Mouse (Mus musculus): Measurements from ENCODE around the gene Cfap77. TPM values are rescaled to one million over a fixed set of nuclear protein-coding genes. Genes with fewer than 3 reads are reported as not detected.

The Cfap77 gene
- polyA plus RNA-seq, 1 experiment from 2014 or later = 0.27 TPM

DNA sequence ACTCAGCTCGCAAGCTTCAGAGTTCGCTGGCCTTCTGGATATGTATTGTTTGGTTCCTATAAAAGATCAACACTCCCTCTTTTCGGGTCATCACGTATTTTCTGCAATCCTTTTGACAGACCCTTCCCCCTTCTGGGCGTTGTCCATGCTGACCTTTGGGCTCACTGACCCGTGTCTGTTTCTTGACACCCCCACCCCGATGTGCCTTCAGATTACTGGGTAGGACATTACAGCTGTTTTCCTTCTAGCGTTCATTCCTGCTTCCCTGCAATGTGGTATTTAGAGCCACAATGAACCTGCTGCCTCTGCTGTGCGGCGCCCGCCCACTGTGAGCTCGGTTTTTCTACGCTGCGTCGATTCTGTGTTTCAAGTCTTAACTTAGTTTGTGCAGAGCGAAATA lies 8.7 kb downstream of the Cfap77 start:
- Histone ChIP-seq H3K4me2 (no peak overlapping the region), H3K9ac (no peak overlapping the region), H3K4me1 (replicated peaks) (no peaks in the 10 kb centered on the region), H3K27me3 (replicated peaks) (peaks cover 38% of the 10 kb centered on the region), H3K36me3 (no peaks in the 10 kb centered on the region), H3K9me3 (replicated peaks) (no peaks in the 10 kb centered on the region), H3K27ac (ENCODE audit: poor library complexity, severe bottlenecking) (no peak overlapping the region), H3K4me3 (no peak overlapping the region)
- 60% methylated on average over 16 of the region's 16 CpGs for WGBS
- no peak for ATAC-seq (ENCODE audit: insufficient number of reproducible peaks, low FRiP score)

DNA sequence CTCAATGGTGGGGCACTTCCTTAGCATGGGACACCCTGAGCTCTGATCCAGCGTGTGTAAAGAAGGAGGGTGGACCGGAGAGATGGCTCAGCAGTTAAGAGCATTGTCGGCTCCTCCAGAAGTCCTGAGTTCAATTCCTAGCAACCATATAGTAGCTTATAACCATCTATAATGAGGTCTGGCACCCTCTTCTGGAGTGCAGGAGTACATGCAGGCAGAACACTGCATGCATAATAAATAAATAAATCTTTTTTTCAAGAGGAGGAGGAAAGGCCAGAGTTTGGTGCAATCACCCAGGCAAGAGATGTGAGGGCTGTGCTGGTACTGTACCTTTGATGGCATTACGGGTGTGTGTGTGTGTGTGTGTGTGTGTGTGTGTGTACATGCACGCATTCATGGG lies 12.7 kb downstream of the Cfap77 start:
- H3K9ac ChIP-seq = no peak overlapping the region
- peaks cover 75% of the 10 kb centered on the region for H3K27me3 ChIP-seq (replicated peaks)
- no peaks in the 10 kb centered on the region for H3K4me1 ChIP-seq (replicated peaks)
- 86% methylated on average over 5 of the region's 5 CpGs for WGBS
- no peak for ATAC-seq (ENCODE audit: insufficient number of reproducible peaks, low FRiP score)
- H3K36me3 ChIP-seq = no peaks in the 10 kb centered on the region
- no peaks in the 10 kb centered on the region for H3K9me3 ChIP-seq (replicated peaks)
- no peak overlapping the region for H3K4me3 ChIP-seq
- no peak overlapping the region for H3K4me2 ChIP-seq
- H3K27ac ChIP-seq (ENCODE audit: poor library complexity, severe bottlenecking) = no peak overlapping the region

DNA sequence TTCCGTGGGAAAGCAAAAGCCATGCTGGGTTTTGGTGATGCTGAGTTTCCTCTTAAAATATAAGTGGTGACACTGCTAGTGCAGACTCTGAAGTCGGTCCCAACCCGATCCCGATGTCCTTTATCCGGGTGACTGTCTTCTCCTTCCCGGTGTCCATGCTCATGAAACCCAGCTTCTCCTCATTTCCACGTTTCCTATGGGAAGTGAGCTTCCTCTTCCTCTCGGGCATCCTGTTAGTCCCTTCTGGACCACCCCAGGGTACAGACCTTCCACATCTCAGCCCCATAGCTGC lies 13.4 kb downstream of the Cfap77 start:
- Histone ChIP-seq H3K36me3 (no peaks in the 10 kb centered on the region), H3K27ac (ENCODE audit: poor library complexity, severe bottlenecking) (no peak overlapping the region), H3K4me1 (replicated peaks) (no peaks in the 10 kb centered on the region), H3K27me3 (replicated peaks) (peaks cover 75% of the 10 kb centered on the region), H3K9ac (no peak overlapping the region), H3K4me3 (no peak overlapping the region), H3K9me3 (replicated peaks) (no peaks in the 10 kb centered on the region), H3K4me2 (no peak overlapping the region)
- WGBS = 25% methylated on average over 8 of the region's 8 CpGs
- ATAC-seq (ENCODE audit: insufficient number of reproducible peaks, low FRiP score) = no peak

DNA sequence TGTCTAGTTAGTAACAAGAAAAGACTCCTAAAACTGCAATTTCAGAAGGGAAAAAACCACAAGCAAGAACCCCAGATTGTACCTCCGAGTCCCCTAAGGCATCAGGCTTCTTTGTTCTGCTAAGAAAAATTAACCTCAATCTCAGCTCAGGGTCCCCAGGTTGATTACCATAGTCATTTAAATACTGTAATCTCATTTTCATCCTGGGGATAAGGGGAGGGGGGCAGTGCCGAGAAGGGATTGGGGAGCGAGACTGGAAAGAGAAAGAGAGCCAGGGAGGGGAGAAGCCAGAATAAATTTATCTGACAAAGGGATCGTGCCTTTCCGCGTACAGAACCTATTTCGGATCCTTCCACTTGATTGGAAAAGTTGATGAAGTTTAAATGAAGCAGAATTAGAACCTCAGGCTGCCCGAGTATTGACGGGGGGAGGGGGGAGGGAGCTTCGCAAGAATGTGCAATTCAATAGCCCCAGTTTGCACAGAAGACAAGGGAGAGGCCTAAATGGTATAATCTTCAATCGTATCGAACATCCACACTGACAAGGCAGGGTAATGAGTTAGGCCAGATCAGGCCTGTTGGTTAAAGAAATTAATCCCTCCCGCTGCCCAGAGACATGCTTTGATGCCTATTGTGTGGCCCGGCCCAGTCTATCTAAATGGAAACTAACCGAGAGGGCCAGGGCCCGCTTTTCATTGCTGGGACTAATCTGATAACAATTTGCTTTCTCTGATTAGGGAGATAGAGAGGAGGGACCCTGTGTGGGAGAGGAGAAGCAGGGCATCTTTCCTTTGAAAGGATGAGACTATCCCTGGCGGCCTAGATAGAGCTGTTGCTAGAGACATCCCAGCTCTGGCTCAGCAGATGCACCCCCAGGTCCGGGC lies 14.0 kb downstream of the Cfap77 start:
- Histone ChIP-seq H3K4me3 (no peak overlapping the region), H3K36me3 (no peaks in the 10 kb centered on the region), H3K9ac (no peak overlapping the region), H3K9me3 (replicated peaks) (no peaks in the 10 kb centered on the region), H3K4me1 (replicated peaks) (no peaks in the 10 kb centered on the region), H3K27me3 (replicated peaks) (peaks cover 74% of the 10 kb centered on the region), H3K4me2 (no peak overlapping the region), H3K27ac (ENCODE audit: poor library complexity, severe bottlenecking) (no peak overlapping the region)
- ATAC-seq (ENCODE audit: insufficient number of reproducible peaks, low FRiP score) = no peak
- WGBS = 17% methylated on average over 18 of the region's 18 CpGs

DNA sequence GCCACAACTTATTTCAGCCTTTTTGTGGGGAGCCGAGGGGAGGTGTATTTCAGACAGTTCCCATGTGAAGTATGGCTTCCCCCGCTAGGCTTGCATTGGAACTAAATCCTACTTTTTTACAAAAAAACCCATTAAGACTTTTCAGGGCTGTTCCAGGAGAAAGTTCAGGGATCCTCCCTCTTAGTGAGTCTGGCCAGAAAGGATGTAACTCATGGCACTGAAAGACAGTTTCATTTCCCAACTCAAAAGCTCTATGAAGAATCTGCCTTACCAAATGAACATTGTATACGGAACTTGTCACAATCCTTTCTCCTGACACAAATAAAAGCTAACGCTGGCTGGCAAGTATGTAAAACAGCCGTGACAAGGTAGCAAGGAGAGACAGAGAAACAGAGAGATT lies 15.1 kb downstream of the Cfap77 start:
- Histone ChIP-seq H3K9me3 (replicated peaks) (no peaks in the 10 kb centered on the region), H3K36me3 (no peaks in the 10 kb centered on the region), H3K4me3 (no peak overlapping the region), H3K27me3 (replicated peaks) (peaks cover 70% of the 10 kb centered on the region), H3K27ac (ENCODE audit: poor library complexity, severe bottlenecking) (no peak overlapping the region), H3K4me2 (no peak overlapping the region), H3K4me1 (replicated peaks) (no peaks in the 10 kb centered on the region), H3K9ac (no peak overlapping the region)
- ATAC-seq (ENCODE audit: insufficient number of reproducible peaks, low FRiP score) = no peak
- 30% methylated on average over 5 of the region's 5 CpGs for WGBS

DNA sequence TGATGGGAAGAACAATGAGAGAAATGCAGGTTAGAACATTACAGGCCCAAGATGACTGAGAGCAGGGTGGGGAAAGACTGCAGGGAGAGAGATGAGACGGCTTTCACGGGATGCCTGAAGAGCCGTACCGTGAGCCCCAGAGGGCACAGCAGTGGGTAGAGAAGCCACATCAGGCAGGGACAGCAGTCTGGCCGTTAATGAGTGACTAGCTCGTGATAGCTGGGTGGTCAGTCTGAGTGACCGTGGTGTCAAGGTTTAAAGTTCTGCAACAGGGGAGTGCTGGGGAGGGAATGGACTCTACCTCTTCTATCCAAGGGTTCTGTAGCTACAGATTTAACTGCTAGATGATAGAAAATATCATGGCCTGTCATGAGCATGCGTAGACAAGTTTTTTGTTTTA lies 19.2 kb downstream of the Cfap77 start:
- no peak overlapping the region for H3K27ac ChIP-seq (ENCODE audit: poor library complexity, severe bottlenecking)
- H3K9ac ChIP-seq = no peak overlapping the region
- no peak for ATAC-seq (ENCODE audit: insufficient number of reproducible peaks, low FRiP score)
- H3K4me2 ChIP-seq = no peak overlapping the region
- H3K36me3 ChIP-seq = no peaks in the 10 kb centered on the region
- no peaks in the 10 kb centered on the region for H3K4me1 ChIP-seq (replicated peaks)
- WGBS = 62% methylated on average over 8 of the region's 8 CpGs
- H3K9me3 ChIP-seq (replicated peaks) = no peaks in the 10 kb centered on the region
- no peak overlapping the region for H3K4me3 ChIP-seq
- peaks cover 35% of the 10 kb centered on the region for H3K27me3 ChIP-seq (replicated peaks)

DNA sequence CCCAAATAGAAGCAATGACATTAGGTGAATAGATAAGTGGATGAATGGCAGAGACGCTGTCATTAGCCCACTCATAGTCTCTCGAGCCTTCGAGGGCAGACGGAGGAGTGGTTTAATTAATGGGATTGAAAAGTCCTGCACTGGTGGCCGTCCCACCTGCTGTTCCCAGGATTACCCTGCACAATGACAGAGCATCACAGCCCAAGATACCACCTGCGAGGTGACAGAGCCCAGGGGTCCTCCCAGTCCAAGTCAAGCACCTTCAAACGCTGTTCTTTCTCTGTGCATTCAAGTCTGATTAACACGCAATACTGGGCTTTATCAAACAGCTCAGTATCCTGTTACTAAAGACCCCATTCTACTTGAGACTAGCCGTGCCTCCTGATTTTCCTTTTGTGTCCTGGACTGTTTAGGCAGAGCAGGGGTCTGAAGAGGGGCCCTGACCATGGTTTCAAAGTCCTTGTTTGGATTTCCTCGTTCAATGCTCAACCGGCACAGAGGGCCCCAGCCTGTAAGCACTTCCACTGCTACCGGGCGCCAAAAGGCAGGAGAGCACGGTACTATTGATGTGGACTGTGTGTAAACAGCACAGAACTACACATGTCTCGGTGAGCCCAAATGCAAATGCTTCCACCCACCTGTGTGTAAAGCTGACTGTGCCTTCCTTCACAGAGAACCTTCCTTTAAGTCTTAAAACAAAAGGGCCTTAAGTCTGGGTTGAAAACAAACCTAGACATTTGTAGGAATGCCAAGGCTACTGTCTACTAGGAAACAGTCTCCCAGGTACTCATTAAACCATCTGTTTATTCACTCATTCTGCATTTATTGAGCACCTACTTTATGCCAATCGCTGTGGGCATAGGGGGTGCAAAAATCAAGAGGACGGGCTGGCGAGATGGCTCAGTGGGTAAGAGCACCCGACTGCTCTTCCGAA lies 20.1 kb downstream of the Cfap77 start:
- no peak overlapping the region for H3K27ac ChIP-seq (ENCODE audit: poor library complexity, severe bottlenecking)
- H3K9ac ChIP-seq = no peak overlapping the region
- peaks cover 6% of the 10 kb centered on the region; the same call in 1 of the 2 replicates for H3K4me1 ChIP-seq (replicated peaks)
- 44% methylated on average over 20 of the region's 20 CpGs for WGBS
- peaks cover 31% of the 10 kb centered on the region for H3K27me3 ChIP-seq (replicated peaks)
- H3K4me3 ChIP-seq = no peak overlapping the region
- no peak overlapping the region for H3K4me2 ChIP-seq
- no peaks in the 10 kb centered on the region for H3K9me3 ChIP-seq (replicated peaks)
- no peaks in the 10 kb centered on the region for H3K36me3 ChIP-seq
- ATAC-seq (ENCODE audit: insufficient number of reproducible peaks, low FRiP score) = no peak

DNA sequence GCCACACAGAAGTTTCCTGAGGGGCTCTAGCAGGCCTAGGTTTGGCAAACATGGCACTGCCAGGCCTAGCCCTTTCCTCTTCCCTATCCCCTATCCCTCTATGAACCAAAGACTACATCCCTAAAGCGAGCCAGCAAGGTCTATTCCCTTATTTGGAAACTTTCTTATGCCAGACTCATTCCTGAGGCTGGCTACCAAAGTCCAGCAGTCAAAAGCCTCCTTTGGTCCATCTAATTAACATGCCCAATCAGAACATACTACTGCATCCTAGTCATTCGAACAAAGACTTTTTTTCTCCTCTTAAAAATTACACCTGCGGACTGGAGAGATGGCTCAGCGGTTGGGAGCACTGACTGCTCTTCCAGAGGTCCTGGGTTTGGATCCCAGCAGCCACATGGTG lies 22.9 kb downstream of the Cfap77 start:
- Histone ChIP-seq H3K4me2 (no peak overlapping the region), H3K36me3 (no peaks in the 10 kb centered on the region), H3K9ac (no peak overlapping the region), H3K4me1 (replicated peaks) (peaks cover 8% of the 10 kb centered on the region; the same call in 1 of the 2 replicates), H3K4me3 (no peak overlapping the region), H3K9me3 (replicated peaks) (no peaks in the 10 kb centered on the region), H3K27ac (ENCODE audit: poor library complexity, severe bottlenecking) (no peak overlapping the region), H3K27me3 (replicated peaks) (peaks cover 17% of the 10 kb centered on the region)
- ATAC-seq (ENCODE audit: insufficient number of reproducible peaks, low FRiP score) = no peak
- 80% methylated on average over 4 of the region's 4 CpGs for WGBS

DNA sequence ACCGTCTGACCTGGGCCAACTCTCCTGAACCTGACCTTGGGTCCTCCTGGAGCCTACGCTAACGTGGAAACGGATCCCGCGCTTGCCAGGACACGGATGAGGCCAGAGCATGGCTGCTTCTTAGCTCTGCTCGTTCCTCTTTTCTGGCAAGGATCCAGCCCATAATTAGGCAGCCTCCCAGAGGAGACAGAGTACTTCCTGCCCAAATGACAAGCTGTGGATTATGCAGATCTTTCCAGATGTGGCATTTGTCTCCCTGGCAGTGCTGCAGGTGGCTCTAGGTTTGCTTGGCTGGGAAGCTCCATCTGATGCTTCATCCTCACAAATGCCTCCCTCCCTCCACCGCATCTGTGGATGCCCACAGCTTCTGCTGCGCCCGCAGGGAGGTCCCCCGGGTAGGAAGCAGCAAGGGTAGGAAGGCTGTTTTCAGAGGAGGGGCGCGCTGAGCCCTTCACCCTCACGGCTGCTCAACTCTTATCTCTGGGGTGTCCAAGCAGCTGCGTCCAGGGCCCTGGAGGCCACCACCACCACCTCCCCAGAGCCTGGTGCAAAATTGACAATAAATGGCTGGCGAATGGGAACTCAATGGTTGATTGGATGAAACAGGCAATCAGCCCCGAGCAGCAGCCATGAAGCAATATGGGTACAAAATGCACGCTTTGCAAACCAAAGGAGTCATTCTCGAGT lies 24.7 kb downstream of the Cfap77 start:
- WGBS = 38% methylated on average over 20 of the region's 20 CpGs
- Histone ChIP-seq H3K9me3 (replicated peaks) (0 out of 2 replicates have a peak, but pooled peaks cover 3% of the 10 kb centered on the region), H3K9ac (no peak overlapping the region), H3K36me3 (no peaks in the 10 kb centered on the region), H3K4me1 (replicated peaks) (peaks cover 8% of the 10 kb centered on the region; the same call in 1 of the 2 replicates), H3K27ac (ENCODE audit: poor library complexity, severe bottlenecking) (no peak overlapping the region), H3K27me3 (replicated peaks) (peaks cover 14% of the 10 kb centered on the region), H3K4me2 (no peak overlapping the region), H3K4me3 (no peak overlapping the region)
- no peak for ATAC-seq (ENCODE audit: insufficient number of reproducible peaks, low FRiP score)

DNA sequence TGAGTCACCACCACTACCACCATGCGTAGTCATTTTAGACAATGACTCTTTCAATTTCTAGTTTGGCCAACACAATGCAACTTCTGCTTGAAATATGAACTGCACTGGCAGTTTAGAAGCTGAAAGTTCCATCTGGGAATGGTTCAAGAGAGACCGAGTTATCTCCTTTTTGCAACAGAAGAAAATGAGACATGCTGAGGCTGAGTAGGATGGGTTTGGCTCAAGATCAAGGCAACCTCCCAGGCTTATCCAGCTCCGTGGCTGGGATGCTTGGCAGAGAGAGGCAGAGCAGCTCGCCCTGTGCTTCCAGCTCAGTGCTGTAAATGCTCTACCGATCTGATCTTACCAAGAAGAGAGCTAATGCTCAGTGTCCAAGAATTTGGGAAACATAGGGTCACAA lies 29.6 kb downstream of the Cfap77 start:
- Histone ChIP-seq H3K4me3 (no peak overlapping the region), H3K36me3 (no peaks in the 10 kb centered on the region), H3K27me3 (replicated peaks) (peaks cover 15% of the 10 kb centered on the region), H3K27ac (ENCODE audit: poor library complexity, severe bottlenecking) (no peak overlapping the region), H3K9me3 (replicated peaks) (0 out of 2 replicates have a peak, but pooled peaks cover 3% of the 10 kb centered on the region), H3K4me2 (no peak overlapping the region), H3K4me1 (replicated peaks) (peaks cover 7% of the 10 kb centered on the region; the same call in 1 of the 2 replicates), H3K9ac (no peak overlapping the region)
- no peak for ATAC-seq (ENCODE audit: insufficient number of reproducible peaks, low FRiP score)
- WGBS = 52% methylated on average over 5 of the region's 5 CpGs

DNA sequence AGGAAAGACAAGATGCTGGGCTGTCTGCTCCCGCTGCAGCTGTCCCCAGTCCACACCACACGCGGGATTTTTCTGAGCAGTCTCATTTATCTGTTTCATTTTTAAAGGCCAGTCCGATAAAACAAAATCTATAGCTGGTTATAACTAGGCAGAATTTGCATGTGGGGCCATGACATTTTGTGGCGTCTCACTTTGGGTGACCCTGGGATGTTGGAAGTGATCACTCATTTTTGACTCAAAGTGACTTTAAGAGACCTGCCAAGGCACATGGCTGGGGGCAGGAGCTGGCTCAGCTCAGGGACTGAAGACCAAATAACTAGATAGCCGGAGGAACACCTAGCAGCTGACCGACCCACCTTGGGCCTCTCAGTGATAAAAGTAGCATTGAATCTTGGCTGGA lies 31.9 kb downstream of the Cfap77 start:
- 80% methylated on average over 7 of the region's 7 CpGs for WGBS
- 0 out of 2 replicates have a peak, but pooled peaks cover 3% of the 10 kb centered on the region for H3K27me3 ChIP-seq (replicated peaks)

More for the DNA sequence above, 31.9 kb downstream of the Cfap77 start:
- H3K27ac ChIP-seq (ENCODE audit: poor library complexity, severe bottlenecking) = no peak overlapping the region
- no peak for ATAC-seq (ENCODE audit: insufficient number of reproducible peaks, low FRiP score)
- no peak overlapping the region for H3K9ac ChIP-seq
- H3K4me3 ChIP-seq = no peak overlapping the region
- no peaks in the 10 kb centered on the region for H3K4me1 ChIP-seq (replicated peaks)
- no peaks in the 10 kb centered on the region for H3K36me3 ChIP-seq
- no peak overlapping the region for H3K4me2 ChIP-seq
- 0 out of 2 replicates have a peak, but pooled peaks cover 3% of the 10 kb centered on the region for H3K9me3 ChIP-seq (replicated peaks)

All from heart, embryonic 12.5 days (tissue).